Mouse (Mus musculus) forebrain, embryonic 13.5 days (tissue): Measurements from ENCODE around the gene Adcy5. TPM values are rescaled to one million over a fixed set of nuclear protein-coding genes. Genes with fewer than 3 reads are reported as not detected.

ENCODE experiments used
- ATAC-seq: fragments of 200-750 bp; cut with Nextera tagmentation; 2 replicates; pipeline ENCODE4 v1.8.0; 2017
- H3K27ac ChIP-seq: fragments of 300-500 bp; sonication (generic); 2 replicates; pipeline ENCODE4 v1.5.1; 2015; ENCODE audit warnings: inconsistent platforms, mild to moderate bottlenecking, moderate library complexity
- H3K27me3 ChIP-seq: fragments of 300-500 bp; sonication (generic); 2 replicates; pipeline ENCODE4 v1.6.1; 2015; ENCODE audit warnings: mild to moderate bottlenecking, inconsistent platforms
- H3K36me3 ChIP-seq: fragments of 300-500 bp; sonication (generic); 2 replicates; pipeline ENCODE4 v1.6.1; 2015; ENCODE audit warnings: mild to moderate bottlenecking, inconsistent platforms; ENCODE audit not compliant: poor library complexity, severe bottlenecking
- H3K4me1 ChIP-seq: fragments of 300-500 bp; sonication (generic); 2 replicates; pipeline ENCODE4 v1.6.1; 2015; ENCODE audit warnings: inconsistent platforms
- H3K4me2 ChIP-seq: fragments of 300-500 bp; sonication (generic); 2 replicates; pipeline ENCODE4 v1.6.1; 2015; ENCODE audit warnings: inconsistent platforms, mild to moderate bottlenecking, moderate library complexity
- H3K4me3 ChIP-seq: fragments of 300-500 bp; sonication (generic); 2 replicates; pipeline ENCODE4 v1.5.1; 2015; ENCODE audit warnings: mild to moderate bottlenecking, inconsistent platforms
- H3K9ac ChIP-seq: fragments of 300-500 bp; sonication (generic); 2 replicates; pipeline ENCODE4 v1.6.1; 2015; ENCODE audit warnings: mild to moderate bottlenecking, inconsistent platforms
- H3K9me3 ChIP-seq: fragments of 300-500 bp; sonication (generic); replicated peaks from 2 replicates; pipeline ENCODE4 v1.6.1; 2016; ENCODE audit warnings: inconsistent platforms
- WGBS: fragments of 180-500 bp; shearing (Covaris S2); methylation state at CpG from one replicate; pipeline ENCODE4 v1.1.7; 2015; 5-methylcytosine and 5-hydroxymethylcytosine counted together
- polyA plus RNA-seq: library from polyadenylated mRNA; unstranded; fragments of >200 nt; fragmentation: Nextera tagmentation; extraction: Ambion mirVana; gene quantifications from 2 replicates; pipeline ENCODE4 v1.2.1, GENCODE M21; 2015

Gene Adcy5
- 2.6 and 3.4 TPM in 2 replicates for polyA plus RNA-seq

DNA sequence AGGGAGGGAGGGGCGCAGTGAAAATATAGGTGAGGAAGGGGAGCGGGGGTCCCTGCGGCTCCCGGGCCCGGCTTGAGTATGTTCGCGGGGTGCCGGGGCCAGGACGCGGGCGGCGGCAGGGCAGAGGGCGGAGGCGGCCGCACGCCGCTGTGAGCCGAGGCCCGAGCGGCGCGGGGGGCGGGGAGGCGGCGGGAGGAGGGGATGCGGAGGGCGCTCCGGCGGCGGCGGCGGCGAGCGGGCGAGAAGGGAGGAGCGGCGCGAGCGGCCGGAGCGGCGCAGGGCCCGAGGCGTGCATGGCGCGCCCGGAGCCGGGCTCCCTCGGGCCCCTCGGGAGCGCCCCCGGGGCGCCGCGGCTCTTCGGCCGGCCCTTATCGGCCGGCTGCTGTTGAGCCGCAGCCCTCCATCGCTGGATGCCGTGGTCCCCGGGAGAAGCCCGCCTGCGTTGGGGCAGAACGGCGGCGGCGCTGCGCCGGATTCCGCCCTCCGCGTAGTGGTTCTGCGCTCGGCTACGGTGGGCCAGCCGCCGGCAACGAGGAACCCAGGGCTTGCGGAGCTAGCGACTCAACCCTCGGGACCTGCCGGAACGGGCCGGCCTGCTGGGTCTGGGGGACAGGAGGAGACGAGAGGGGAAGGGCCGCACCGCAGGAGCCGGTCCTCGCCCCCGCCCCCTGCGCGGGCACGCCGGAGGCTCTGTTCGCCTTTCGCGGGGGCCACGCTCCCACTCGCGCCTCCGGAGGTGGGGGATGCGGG lies at the start of gene Adcy5:
TSS of gene Adcy5 (plus strand) at position 237 of the 750 bp plus-strand sequence.
- peaks cover 56% of the 10 kb centered on the region for H3K4me1 ChIP-seq
- peak; percentile 77 for ATAC-seq
- WGBS = under 1% methylated on average over 42 of the region's 104 CpGs
- no peaks in the 10 kb centered on the region for H3K36me3 ChIP-seq
- peaks cover 61% of the 10 kb centered on the region for H3K27me3 ChIP-seq
- peak within 1 kb of the TSS; percentile 83 for H3K9ac ChIP-seq
- H3K4me2 ChIP-seq = peak within 1 kb of the TSS; percentile 94
- no peaks in the 10 kb centered on the region for H3K9me3 ChIP-seq
- peak within 1 kb of the TSS; percentile 71 for H3K4me3 ChIP-seq
- H3K27ac ChIP-seq = peak within 1 kb of the TSS; percentile 71

DNA sequence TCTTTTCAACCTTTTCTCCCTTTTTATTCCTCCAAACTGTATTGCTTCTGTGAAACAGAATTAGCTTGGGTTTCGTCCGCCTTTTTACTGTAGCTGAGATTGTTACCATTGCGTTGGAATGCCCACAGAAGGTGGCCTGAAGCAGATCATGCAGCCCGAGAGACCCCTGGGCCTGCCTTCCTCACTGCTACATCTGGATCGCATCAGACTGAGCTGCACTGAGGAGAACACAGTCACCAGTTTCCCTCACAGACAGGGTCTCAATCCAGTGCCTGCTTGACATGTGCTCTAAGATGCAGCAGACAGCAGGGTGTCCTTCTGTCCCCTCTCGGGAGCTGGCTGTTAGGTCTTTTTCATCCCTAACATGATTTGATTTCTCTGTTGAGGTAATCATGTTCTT lies 46.7 kb upstream of the Adcy5 start:
- Histone ChIP-seq H3K9me3 (no peaks in the 10 kb centered on the region), H3K27me3 (no peaks in the 10 kb centered on the region), H3K36me3 (peaks cover 21% of the 10 kb centered on the region), H3K9ac (no peak overlapping the region), H3K4me1 (peaks cover 15% of the 10 kb centered on the region), H3K4me3 (no peak overlapping the region), H3K27ac (no peak overlapping the region), H3K4me2 (no peak overlapping the region)
- 82% methylated on average over 6 of the region's 6 CpGs for WGBS
- ATAC-seq = no peak

DNA sequence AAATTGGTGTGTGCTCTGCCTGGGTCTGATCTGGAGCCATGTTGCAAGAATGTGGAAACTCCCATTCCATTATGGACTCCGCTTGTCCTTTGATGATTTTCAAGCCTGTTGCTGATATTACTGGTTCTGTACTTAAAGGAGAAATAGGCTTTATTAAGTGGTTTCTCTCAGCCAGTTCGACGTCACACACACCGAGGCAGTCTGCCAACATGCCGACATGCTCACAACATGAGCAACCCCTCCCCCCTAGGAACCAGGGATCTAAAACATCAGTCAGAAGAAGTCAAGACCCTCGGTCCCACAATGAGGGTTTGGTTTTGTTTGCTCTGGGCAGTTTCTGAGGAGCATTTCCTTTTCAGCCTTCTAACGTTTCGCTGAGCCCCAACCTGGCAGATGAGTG lies 45.5 kb upstream of the Adcy5 start:
- Histone ChIP-seq H3K36me3 (peaks cover 14% of the 10 kb centered on the region), H3K27ac (no peak overlapping the region), H3K4me1 (peaks cover 15% of the 10 kb centered on the region), H3K27me3 (no peaks in the 10 kb centered on the region), H3K4me2 (no peak overlapping the region), H3K9me3 (no peaks in the 10 kb centered on the region), H3K9ac (no peak overlapping the region), H3K4me3 (no peak overlapping the region)
- no peak for ATAC-seq
- WGBS = 49% methylated on average over 8 of the region's 8 CpGs

DNA sequence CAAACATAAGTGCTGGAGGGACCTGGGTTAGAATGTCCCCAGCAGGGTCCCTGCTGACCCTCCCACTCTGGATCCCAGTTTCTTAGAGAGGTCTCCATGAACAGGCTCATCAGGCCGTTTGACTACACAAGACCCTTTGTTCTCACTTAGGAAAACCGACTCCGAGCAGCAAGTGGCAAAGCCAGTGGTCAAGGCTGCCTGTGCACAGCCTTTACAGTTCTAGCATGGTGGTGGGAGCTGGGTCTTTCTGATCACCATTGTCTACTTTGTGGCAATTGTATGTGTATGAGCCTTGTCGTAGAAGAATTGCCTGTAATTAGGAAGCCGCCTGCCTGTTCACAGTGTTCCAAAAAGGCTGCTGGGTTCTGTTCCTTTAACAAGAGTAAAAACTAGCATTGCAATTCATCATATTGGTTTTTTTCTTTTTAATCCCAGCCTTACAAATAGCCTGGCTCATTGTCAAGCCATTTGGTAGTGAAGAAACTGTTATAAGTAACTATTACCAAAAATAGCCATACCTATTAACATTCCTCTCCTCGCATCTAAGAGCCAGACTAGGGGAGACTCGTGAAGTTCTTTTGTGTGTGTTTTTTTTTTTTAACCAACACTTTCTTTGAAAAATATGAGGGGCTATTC lies 44.9 kb upstream of the Adcy5 start:
- 23% methylated on average over 7 of the region's 7 CpGs for WGBS

DNA sequence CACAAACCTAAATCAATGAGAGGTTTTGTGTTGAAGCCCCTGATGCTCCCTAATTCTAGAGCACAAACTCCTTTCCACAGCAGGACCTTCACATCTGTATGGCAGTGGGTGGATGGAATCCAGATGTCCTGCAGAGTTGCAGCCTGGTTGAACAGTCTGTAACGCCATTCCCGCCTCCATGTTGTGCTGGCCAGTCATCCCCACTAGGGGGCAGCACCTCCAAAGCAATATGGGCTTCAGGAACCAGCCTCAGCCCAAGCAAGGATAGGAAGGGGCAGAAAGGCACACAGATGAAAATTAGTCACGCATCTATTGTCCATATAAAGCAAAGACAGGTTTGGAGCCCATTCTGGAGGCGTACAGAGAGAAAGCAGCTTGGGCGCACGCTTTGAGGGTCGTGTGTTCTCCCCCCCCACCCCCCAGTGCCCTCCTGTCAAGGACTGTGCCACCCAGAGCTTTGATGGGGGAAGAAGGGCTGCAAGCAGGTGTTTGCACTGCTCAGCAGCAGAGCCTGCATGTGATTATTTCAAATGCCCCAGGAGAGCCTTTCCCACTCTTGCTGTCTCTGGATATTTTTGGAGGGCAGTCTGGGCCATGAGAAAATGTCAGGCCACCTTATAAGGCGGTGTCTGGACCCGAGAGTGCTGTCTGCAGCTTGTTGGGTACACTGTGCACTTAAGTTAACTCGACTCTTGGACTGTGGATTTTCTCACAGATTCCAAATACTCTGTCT lies 44.1 kb upstream of the Adcy5 start:
- ATAC-seq = peak; percentile 92
- WGBS = 36% methylated on average over 10 of the region's 10 CpGs
- peak overlapping the region; percentile 35 for H3K4me2 ChIP-seq
- no peaks in the 10 kb centered on the region for H3K27me3 ChIP-seq
- no peak overlapping the region for H3K4me3 ChIP-seq
- H3K4me1 ChIP-seq = peaks cover 15% of the 10 kb centered on the region
- peaks cover 10% of the 10 kb centered on the region for H3K36me3 ChIP-seq
- H3K9ac ChIP-seq = peak overlapping the region; percentile 31
- no peaks in the 10 kb centered on the region for H3K9me3 ChIP-seq
- peak overlapping the region; percentile 7; the same call in 1 of the 2 replicates for H3K27ac ChIP-seq

More for the DNA sequence above, 44.9 kb upstream of the Adcy5 start:
- Histone ChIP-seq H3K4me3 (no peak overlapping the region), H3K27ac (no peak overlapping the region), H3K9ac (no peak overlapping the region), H3K4me2 (no peak overlapping the region), H3K27me3 (no peaks in the 10 kb centered on the region), H3K4me1 (peaks cover 15% of the 10 kb centered on the region), H3K9me3 (no peaks in the 10 kb centered on the region), H3K36me3 (peaks cover 10% of the 10 kb centered on the region)
- no peak for ATAC-seq

DNA sequence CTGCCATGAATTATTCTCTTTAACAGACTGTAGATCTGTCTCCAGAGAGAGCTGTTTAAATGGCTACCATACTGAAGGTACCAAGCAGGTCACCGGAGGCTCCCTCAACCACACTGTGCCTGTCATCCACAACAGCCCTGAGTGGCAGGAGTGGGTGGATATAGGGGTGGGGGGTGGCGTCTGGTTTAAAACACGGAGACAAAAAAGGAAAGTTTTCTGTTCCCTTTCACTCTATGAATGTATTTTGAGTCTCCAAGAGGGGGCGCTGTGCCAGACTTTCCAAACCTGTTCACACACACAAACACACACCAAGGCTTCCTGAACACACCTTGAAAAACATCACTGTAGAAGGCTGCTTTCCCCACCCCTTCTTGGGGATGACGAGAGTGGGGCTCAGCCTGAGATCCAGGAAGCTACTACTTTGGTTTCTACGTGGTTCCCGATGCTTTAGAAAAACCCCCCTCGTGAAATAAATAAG lies 43.5 kb upstream of the Adcy5 start:
- Histone ChIP-seq H3K36me3 (peaks cover 10% of the 10 kb centered on the region), H3K4me2 (no peak overlapping the region), H3K4me3 (no peak overlapping the region), H3K9me3 (no peaks in the 10 kb centered on the region), H3K9ac (peak overlapping the region; percentile 31; the same call in 1 of the 2 replicates), H3K27ac (no peak overlapping the region), H3K27me3 (no peaks in the 10 kb centered on the region), H3K4me1 (peaks cover 15% of the 10 kb centered on the region)
- WGBS = 62% methylated on average over 8 of the region's 8 CpGs
- ATAC-seq = peak; percentile 58

DNA sequence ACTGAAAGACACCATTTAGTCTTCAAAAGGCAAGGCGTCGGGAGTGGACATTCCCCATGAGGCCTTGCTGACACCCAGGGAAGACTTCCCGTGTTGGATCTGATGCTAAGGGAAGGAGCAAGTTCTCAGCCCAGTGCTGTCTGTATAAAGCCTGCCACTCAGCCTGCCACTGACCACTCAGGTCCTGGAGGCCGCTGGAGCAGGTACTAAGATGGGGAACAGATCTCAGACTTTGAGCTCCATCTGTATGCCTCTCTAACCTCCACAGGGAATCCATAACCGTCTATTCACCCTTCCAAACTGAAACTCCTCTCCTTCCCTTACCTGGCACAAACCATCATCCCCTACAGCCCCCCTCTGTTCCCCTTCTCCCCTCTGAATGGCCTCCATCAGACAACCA lies 41.2 kb upstream of the Adcy5 start:
- Histone ChIP-seq H3K9me3 (no peaks in the 10 kb centered on the region), H3K36me3 (no peaks in the 10 kb centered on the region), H3K27ac (no peak overlapping the region), H3K27me3 (no peaks in the 10 kb centered on the region), H3K4me2 (no peak overlapping the region), H3K4me1 (peaks cover 15% of the 10 kb centered on the region), H3K9ac (no peak overlapping the region), H3K4me3 (no peak overlapping the region)
- 92% methylated on average over 5 of the region's 5 CpGs for WGBS
- no peak for ATAC-seq

DNA sequence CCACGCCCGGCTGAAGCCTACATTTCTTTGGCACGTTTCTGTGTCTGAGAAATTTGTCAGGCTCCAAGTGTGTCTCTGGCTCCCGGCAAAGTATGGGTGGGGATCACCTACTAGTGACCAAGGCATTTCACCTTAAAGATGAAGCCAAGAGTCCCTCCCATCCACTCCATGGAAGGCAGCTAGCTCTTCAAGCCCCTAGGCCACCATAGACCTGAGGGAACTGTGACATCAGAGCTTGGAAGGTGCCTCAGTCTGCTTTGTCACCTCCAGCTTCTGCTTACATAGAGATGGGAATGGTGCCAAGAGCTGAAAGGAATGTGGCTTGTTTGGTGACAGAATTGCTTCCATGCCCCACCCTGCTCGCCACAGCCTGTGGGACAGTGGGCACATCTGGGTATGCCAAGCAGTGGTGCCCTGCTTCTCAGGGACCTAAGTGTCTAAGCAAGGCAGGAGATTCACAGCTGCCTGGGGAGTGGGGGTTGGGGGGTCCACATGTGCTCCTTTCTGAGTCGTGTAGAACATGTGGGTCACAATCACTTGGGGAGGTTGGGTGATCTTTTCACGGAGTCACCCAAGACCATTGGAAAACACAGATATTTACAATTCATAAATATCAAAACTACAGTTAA lies 38.2 kb upstream of the Adcy5 start:
- no peak overlapping the region for H3K4me3 ChIP-seq
- H3K36me3 ChIP-seq = no peaks in the 10 kb centered on the region
- no peaks in the 10 kb centered on the region for H3K9me3 ChIP-seq
- H3K27ac ChIP-seq = no peak overlapping the region
- no peaks in the 10 kb centered on the region for H3K4me1 ChIP-seq
- H3K9ac ChIP-seq = no peak overlapping the region
- no peak overlapping the region for H3K4me2 ChIP-seq
- ATAC-seq = no peak
- 86% methylated on average over 7 of the region's 7 CpGs for WGBS
- H3K27me3 ChIP-seq = no peaks in the 10 kb centered on the region

DNA sequence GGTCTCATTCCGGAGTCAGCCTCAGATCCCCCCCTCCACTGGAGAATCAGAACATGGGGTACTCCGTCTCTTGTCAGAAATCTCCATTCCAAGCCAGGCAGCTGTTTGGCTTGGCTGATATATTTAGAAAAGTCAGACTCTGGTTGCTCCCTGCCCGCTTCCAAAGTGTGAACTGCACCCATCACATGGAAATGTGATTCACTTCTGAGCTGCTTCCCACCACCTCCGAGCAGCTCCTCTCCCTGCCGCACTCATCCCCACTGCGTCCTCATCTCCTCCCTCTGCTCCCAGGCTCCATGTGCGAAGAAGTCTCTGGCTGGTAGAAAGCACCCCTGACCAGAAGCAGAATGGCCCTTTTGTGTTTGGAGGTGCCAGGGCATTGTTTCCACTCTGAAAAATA lies 37.2 kb upstream of the Adcy5 start:
- no peak overlapping the region for H3K27ac ChIP-seq
- no peaks in the 10 kb centered on the region for H3K4me1 ChIP-seq
- ATAC-seq = no peak
- H3K27me3 ChIP-seq = no peaks in the 10 kb centered on the region
- no peak overlapping the region for H3K4me2 ChIP-seq
- H3K36me3 ChIP-seq = no peaks in the 10 kb centered on the region
- no peak overlapping the region for H3K4me3 ChIP-seq
- WGBS = 61% methylated on average over 7 of the region's 7 CpGs
- H3K9me3 ChIP-seq = no peaks in the 10 kb centered on the region
- H3K9ac ChIP-seq = no peak overlapping the region

DNA sequence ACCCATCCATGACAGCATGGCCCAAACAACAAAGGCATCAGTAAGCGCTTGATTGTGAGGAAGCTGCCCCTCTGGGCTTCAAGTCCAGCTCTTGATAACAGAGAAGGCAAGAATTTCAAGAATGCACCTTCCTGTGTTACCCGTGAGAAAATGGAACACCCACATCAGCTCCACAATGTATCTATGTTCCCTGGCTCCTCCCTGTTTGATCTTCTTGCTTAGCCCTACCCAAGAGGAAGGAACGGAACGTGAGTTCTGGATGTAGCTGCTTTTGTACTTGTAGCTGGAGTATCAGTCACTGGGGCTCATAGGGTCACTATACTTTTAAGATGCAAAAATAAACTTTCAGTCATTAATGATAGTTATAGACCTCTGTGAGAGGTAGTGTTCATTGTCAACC lies 34.1 kb upstream of the Adcy5 start:
- H3K27ac ChIP-seq = no peak overlapping the region
- no peak overlapping the region for H3K4me2 ChIP-seq
- H3K36me3 ChIP-seq = no peaks in the 10 kb centered on the region
- no peaks in the 10 kb centered on the region for H3K9me3 ChIP-seq
- H3K4me1 ChIP-seq = no peaks in the 10 kb centered on the region
- H3K9ac ChIP-seq = no peak overlapping the region
- H3K4me3 ChIP-seq = no peak overlapping the region
- 81% methylated on average over 4 of the region's 4 CpGs for WGBS
- no peak for ATAC-seq
- no peaks in the 10 kb centered on the region for H3K27me3 ChIP-seq

DNA sequence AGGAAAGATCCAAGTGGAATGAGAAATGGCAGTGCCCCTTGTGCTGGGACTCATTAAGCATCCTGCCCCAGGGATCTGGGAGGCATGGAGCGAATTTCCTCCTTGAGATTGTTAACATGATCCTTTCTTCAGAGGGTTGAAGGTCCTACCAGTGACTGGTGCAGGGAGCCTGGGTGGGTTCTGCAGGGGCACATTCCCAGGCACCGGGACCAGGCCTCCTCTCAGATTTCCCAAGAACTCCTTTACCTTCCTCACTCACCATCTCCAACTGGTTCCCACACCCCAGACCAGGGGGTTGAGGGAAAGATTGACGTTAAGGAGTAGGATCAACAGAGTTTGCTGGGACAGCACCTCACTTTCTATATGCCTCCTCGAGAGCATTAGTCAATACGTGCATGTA lies 27.4 kb upstream of the Adcy5 start:
- H3K4me2 ChIP-seq = no peak overlapping the region
- H3K27me3 ChIP-seq = no peaks in the 10 kb centered on the region
- no peak overlapping the region for H3K9ac ChIP-seq
- H3K4me3 ChIP-seq = no peak overlapping the region
- no peak for ATAC-seq
- WGBS = 85% methylated on average over 5 of the region's 5 CpGs
- H3K9me3 ChIP-seq = no peaks in the 10 kb centered on the region
- no peaks in the 10 kb centered on the region for H3K4me1 ChIP-seq
- H3K36me3 ChIP-seq = no peaks in the 10 kb centered on the region
- no peak overlapping the region for H3K27ac ChIP-seq

DNA sequence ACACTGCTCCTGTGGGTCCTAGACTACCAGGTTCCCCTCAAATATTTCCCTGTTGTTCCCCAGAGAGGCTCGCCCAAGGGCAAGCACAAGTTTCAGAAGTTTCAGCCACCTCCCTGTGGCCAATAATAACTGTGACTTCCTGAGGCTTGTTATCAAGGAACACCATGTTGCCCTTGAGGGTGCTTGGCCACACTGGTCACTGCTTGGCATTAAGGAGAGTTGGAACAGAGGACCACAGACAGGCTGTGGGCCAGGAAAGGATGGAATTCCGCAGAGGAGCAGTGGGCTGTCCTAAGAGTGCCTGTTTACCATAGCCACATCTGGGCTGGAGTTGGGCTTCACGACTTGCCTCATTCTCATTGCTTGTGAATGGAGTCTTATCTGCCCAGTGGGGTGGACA lies 24.5 kb upstream of the Adcy5 start:
- 88% methylated on average over 3 of the region's 3 CpGs for WGBS
- Histone ChIP-seq H3K27me3 (no peaks in the 10 kb centered on the region), H3K27ac (no peak overlapping the region), H3K9ac (no peak overlapping the region), H3K4me2 (no peak overlapping the region), H3K4me3 (no peak overlapping the region), H3K4me1 (no peaks in the 10 kb centered on the region), H3K36me3 (no peaks in the 10 kb centered on the region), H3K9me3 (no peaks in the 10 kb centered on the region)
- ATAC-seq = no peak
